Mouse (Mus musculus): ENCODE measurements around the gene Ugt1a6a.

- no peak for TF ChIP-seq POLR2A (IDR thresholded peaks at IDR 0.05; ENCODE audit: low read depth, low read length)
- no peak for TF ChIP-seq CTCF (IDR thresholded peaks at IDR 0.05; ENCODE audit: extremely low read depth, insufficient read length, insufficient replicate concordance, low read depth, low read length)
Measured at GRCm38 (mm10) chr1:88240579-88240978, 106.0 kb downstream of the Ugt1a6a start.

Measured in small intestine, adult 2 months (tissue).